Mouse (Mus musculus): ENCODE measurements around the gene Marc1.

Marc1 gene

GRCm38 (mm10) chr1:184810780-184811575 is at the start of gene Marc1:
Gene Marc1 (minus strand): TSS chr1:184811313.
- DNase-seq: peak; percentile 62

- DNase-seq: no peak
Observed at GRCm38 (mm10) chr1:184860276-184860675, 49.2 kb upstream of the Marc1 start.

- DNase-seq: peak; percentile 46
Observed at GRCm38 (mm10) chr1:184858253-184858652, 47.1 kb upstream of the Marc1 start.

GRCm38 (mm10) chr1:184857216-184857615 is 46.1 kb upstream of the Marc1 start:
- no peak for DNase-seq

GRCm38 (mm10) chr1:184853922-184854321 is 42.8 kb upstream of the Marc1 start:
- peak; percentile 48 for DNase-seq

- peak; percentile 85 for DNase-seq
Observed at GRCm38 (mm10) chr1:184853339-184853738, 42.2 kb upstream of the Marc1 start.

GRCm38 (mm10) chr1:184851741-184852618 is 40.9 kb upstream of the Marc1 start:
- DNase-seq: peak; percentile 96

GRCm38 (mm10) chr1:184851166-184851565 is 40.1 kb upstream of the Marc1 start:
- DNase-seq: peak; percentile 62

GRCm38 (mm10) chr1:184846973-184847372 is 35.9 kb upstream of the Marc1 start:
- no peak for DNase-seq

- DNase-seq: no peak
Observed at GRCm38 (mm10) chr1:184846092-184846750, 35.1 kb upstream of the Marc1 start, which contains the start of gene Marc2. Gene Marc2 (minus strand): TSS chr1:184846451.

GRCm38 (mm10) chr1:184845111-184846071 is 34.3 kb upstream of the Marc1 start:
- DNase-seq: peak; percentile 94

GRCm38 (mm10) chr1:184844326-184845066 is 33.4 kb upstream of the Marc1 start:
- DNase-seq: peak; percentile 64

- no peak for DNase-seq
Observed at GRCm38 (mm10) chr1:184837649-184838048, 26.5 kb upstream of the Marc1 start.

- DNase-seq: no peak
Observed at GRCm38 (mm10) chr1:184836350-184836749, 25.2 kb upstream of the Marc1 start.

GRCm38 (mm10) chr1:184833499-184833898 is 22.4 kb upstream of the Marc1 start:
- no peak for DNase-seq

GRCm38 (mm10) chr1:184832211-184832610 is 21.1 kb upstream of the Marc1 start:
- DNase-seq: no peak

GRCm38 (mm10) chr1:184829897-184830296 is 18.8 kb upstream of the Marc1 start:
- no peak for DNase-seq

- DNase-seq: peak; percentile 74
Observed at GRCm38 (mm10) chr1:184827175-184827701, 16.1 kb upstream of the Marc1 start.

- DNase-seq: peak; percentile 48
Observed at GRCm38 (mm10) chr1:184825093-184825492, 14.0 kb upstream of the Marc1 start.

GRCm38 (mm10) chr1:184824439-184824851 is 13.3 kb upstream of the Marc1 start:
- DNase-seq: peak; percentile 94

- peak; percentile 36 for DNase-seq
Observed at GRCm38 (mm10) chr1:184822678-184823077, 11.6 kb upstream of the Marc1 start.

Data from kidney, postnatal 14 days (tissue).